Mouse (Mus musculus): Measurements from ENCODE around the gene Mut. TPM values are rescaled to one million over a fixed set of nuclear protein-coding genes. Genes with fewer than 3 reads are reported as not detected.

Gene Mut
- polyA plus RNA-seq (2012; rRNA removed): 10.1 and 12.9 TPM in 2 replicates
- 26.9 and 30.5 TPM in 2 replicates for polyA plus RNA-seq (2014; fragmentation: Nextera tagmentation; extraction: Ambion mirVana)

GRCm38 (mm10) chr17:40934420-40935231, at the start of gene Mut, which contains the start of gene Cenpq:
Gene Mut, plus strand, starts transcription at chr17:40934685.
Gene Cenpq, minus strand, starts transcription at chr17:40935047.
- peak within 1 kb of the TSS; percentile 90 for H3K27ac ChIP-seq
- peak within 1 kb of the TSS; percentile 91 for H3K9ac ChIP-seq (replicated peaks)
- peak; percentile 94 to 96 (median 95) for DNase-seq (ENCODE audit: low read depth in 3 of 3, low spot score in 3 of 3)
- no peaks in the 10 kb centered on the region for H3K9me3 ChIP-seq (ENCODE audit: control insufficient read depth, low read length)
- peaks cover 5% of the 10 kb centered on the region for H3K36me3 ChIP-seq (replicated peaks; ENCODE audit: control insufficient read depth, insufficient read depth, low read depth)
- H3K27me3 ChIP-seq (ENCODE audit: control insufficient read depth, insufficient read depth, low read length): no peaks in the 10 kb centered on the region
- peak within 1 kb of the TSS; percentile 83 for H3K4me2 ChIP-seq (ENCODE audit: low read depth)
- peaks cover 3% of the 10 kb centered on the region in 2 experiments for H3K4me1 ChIP-seq (replicated peaks; ENCODE audit: control insufficient read depth in 2 of 2, insufficient read depth in 2 of 2, low read length in 1 of 2)
- TF ChIP-seq CTCF (IDR thresholded peaks at IDR 0.05; ENCODE audit: low read depth) (no peak), EP300 (IDR thresholded peaks at IDR 0.05; ENCODE audit: low read depth) (peak; percentile 13)
- under 1% methylated on average over 50 of the region's 50 CpGs for WGBS (ENCODE audit: insufficient replicate concordance)
- peak; percentile 99 for ATAC-seq (ENCODE audit: insufficient read depth)
- H3K4me3 ChIP-seq (ENCODE audit: insufficient read depth in 1 of 2, low read depth in 2 of 2, low read length in 2 of 2): peak within 1 kb of the TSS; percentile 76 to 93

GRCm38 (mm10) chr17:40885155-40885554, 49.3 kb upstream of the Mut start:
- no peak for DNase-seq (ENCODE audit: low read depth in 3 of 3, low spot score in 3 of 3)

GRCm38 (mm10) chr17:40887849-40888536, 46.5 kb upstream of the Mut start:
- WGBS (ENCODE audit: insufficient replicate concordance): 30% methylated on average over 4 of the region's 4 CpGs
- Histone ChIP-seq H3K4me3 (ENCODE audit: insufficient read depth in 1 of 2, low read depth in 2 of 2, low read length in 2 of 2) (no peak overlapping the region), H3K9me3 (ENCODE audit: control insufficient read depth, low read length) (no peaks in the 10 kb centered on the region), H3K36me3 (replicated peaks; ENCODE audit: control insufficient read depth, insufficient read depth, low read depth) (no peaks in the 10 kb centered on the region), H3K4me2 (ENCODE audit: low read depth) (no peak overlapping the region), H3K9ac (replicated peaks) (no peak overlapping the region), H3K4me1 (replicated peaks; ENCODE audit: control insufficient read depth in 2 of 2, insufficient read depth in 2 of 2, low read length in 1 of 2) (peaks cover 0 to 5% of the 10 kb centered on the region in 2 experiments; a peak in 1 of 4 replicates), H3K27me3 (ENCODE audit: control insufficient read depth, insufficient read depth, low read length) (no peaks in the 10 kb centered on the region), H3K27ac (no peak overlapping the region)
- peak; percentile 72; the same call in 1 of the 2 replicates for ATAC-seq (ENCODE audit: insufficient read depth)
- TF ChIP-seq EP300 (IDR thresholded peaks at IDR 0.05; ENCODE audit: low read depth): no peak
- TF ChIP-seq CTCF (IDR thresholded peaks at IDR 0.05; ENCODE audit: low read depth): no peak
- no peak for DNase-seq (ENCODE audit: low read depth in 3 of 3, low spot score in 3 of 3)

More at GRCm38 (mm10) chr17:40885155-40885554, 49.3 kb upstream of the Mut start:
- H3K27ac ChIP-seq: no peak overlapping the region
- H3K4me1 ChIP-seq (replicated peaks; ENCODE audit: control insufficient read depth in 2 of 2, insufficient read depth in 2 of 2, low read length in 1 of 2): peaks cover 0 to 5% of the 10 kb centered on the region in 2 experiments; a peak in 1 of 4 replicates
- H3K4me3 ChIP-seq (ENCODE audit: insufficient read depth in 1 of 2, low read depth in 2 of 2, low read length in 2 of 2): no peak overlapping the region
- no peak for ATAC-seq (ENCODE audit: insufficient read depth)
- H3K27me3 ChIP-seq (ENCODE audit: control insufficient read depth, insufficient read depth, low read length): no peaks in the 10 kb centered on the region
- 69% methylated on average over 4 of the region's 4 CpGs for WGBS (ENCODE audit: insufficient replicate concordance)
- TF ChIP-seq CTCF (IDR thresholded peaks at IDR 0.05; ENCODE audit: low read depth) (no peak), EP300 (IDR thresholded peaks at IDR 0.05; ENCODE audit: low read depth) (no peak)
- H3K9me3 ChIP-seq (ENCODE audit: control insufficient read depth, low read length): no peaks in the 10 kb centered on the region
- H3K36me3 ChIP-seq (replicated peaks; ENCODE audit: control insufficient read depth, insufficient read depth, low read depth): no peaks in the 10 kb centered on the region
- H3K4me2 ChIP-seq (ENCODE audit: low read depth): no peak overlapping the region
- H3K9ac ChIP-seq (replicated peaks): no peak overlapping the region

- Histone ChIP-seq H3K4me2 (ENCODE audit: low read depth) (no peak overlapping the region), H3K9me3 (ENCODE audit: control insufficient read depth, low read length) (no peaks in the 10 kb centered on the region), H3K9ac (replicated peaks) (no peak overlapping the region), H3K4me3 (ENCODE audit: insufficient read depth in 1 of 2, low read depth in 2 of 2, low read length in 2 of 2) (no peak overlapping the region), H3K27me3 (ENCODE audit: control insufficient read depth, insufficient read depth, low read length) (no peaks in the 10 kb centered on the region), H3K36me3 (replicated peaks; ENCODE audit: control insufficient read depth, insufficient read depth, low read depth) (no peaks in the 10 kb centered on the region), H3K4me1 (replicated peaks; ENCODE audit: control insufficient read depth in 2 of 2, insufficient read depth in 2 of 2, low read length in 1 of 2) (peaks cover 0 to 6% of the 10 kb centered on the region in 2 experiments; a peak in 2 of 4 replicates), H3K27ac (no peak overlapping the region)
- DNase-seq (ENCODE audit: low read depth in 3 of 3, low spot score in 3 of 3) (peak in 1 of 3 experiments; percentile 7), ATAC-seq (ENCODE audit: insufficient read depth) (no peak)
- WGBS (ENCODE audit: insufficient replicate concordance): 57% methylated on average over 1 of the region's 1 CpGs
- TF ChIP-seq CTCF (IDR thresholded peaks at IDR 0.05; ENCODE audit: low read depth) (peak; percentile 51; the same call in 1 of the 2 replicates), EP300 (IDR thresholded peaks at IDR 0.05; ENCODE audit: low read depth) (no peak)
Measured at GRCm38 (mm10) chr17:40896863-40897262, 37.6 kb upstream of the Mut start.

All from liver, embryonic 14.5 days (tissue).